Mouse (Mus musculus) right cerebral cortex, postnatal 36 days (tissue): Measurements from ENCODE around the gene Zbtb18.

Experiments
- DNase-seq, 2 experiments: peaks; one replicate each; pipeline ENCODE4 v3.0.0; 2022; ENCODE audit warnings: low spot score in 2 of 2, mixed read lengths in 1 of 2

The Zbtb18 gene

DNA sequence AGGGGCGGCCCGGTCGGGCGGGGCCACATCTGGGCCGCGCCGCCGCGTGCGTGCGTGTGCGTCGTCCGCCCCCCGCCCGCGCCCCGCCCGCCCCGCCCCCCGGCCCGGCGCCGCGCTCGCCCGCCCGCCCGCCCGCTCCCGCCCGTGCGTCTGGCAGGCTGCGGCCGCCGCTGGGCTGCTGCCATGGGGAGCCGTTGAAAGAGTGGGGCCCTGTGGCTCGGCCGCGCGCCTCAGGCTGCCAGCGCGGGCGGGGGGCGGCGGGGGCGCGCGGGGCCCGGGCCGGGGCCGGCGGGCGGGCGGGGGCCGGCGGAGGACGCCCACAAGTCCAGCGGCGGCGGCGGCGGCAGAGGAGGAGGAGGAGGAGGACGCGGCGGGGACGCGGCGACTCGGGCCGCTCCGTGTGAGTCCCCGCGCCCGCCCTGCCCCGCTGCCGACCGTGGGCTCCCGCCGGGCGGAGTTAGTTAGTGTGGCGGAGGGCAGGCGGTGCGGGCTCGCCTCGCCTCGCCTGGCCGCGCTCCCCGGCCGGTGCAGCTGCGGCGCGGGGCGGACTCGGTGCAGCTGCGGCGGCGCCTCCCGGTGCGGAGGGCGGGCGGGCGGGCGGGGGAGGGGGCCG lies at the start of gene Zbtb18:
Gene Zbtb18 (plus strand): TSS at position 156 of the 613 bp plus-strand sequence.
- no peak for DNase-seq

DNA sequence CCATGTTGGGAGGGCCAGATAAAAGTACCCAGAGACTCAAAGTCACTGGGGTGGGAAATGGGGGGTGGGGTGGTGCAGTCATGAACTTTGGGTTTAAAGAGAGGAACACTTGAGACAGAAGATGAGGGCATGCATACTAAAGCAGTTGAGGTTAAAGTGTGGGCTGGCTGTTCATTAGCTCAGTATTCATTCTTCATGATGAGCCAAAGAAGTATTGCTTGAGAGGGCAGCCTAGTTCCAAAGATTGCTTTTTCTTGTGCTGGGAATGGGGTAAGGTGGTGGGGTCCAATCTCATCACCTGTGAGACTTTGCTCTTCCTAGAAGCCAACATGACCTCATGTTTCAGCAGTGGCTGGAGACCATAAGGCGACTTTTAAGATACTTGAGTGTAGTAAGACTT lies 44.7 kb upstream of the Zbtb18 start:
- DNase-seq, result no peak

DNA sequence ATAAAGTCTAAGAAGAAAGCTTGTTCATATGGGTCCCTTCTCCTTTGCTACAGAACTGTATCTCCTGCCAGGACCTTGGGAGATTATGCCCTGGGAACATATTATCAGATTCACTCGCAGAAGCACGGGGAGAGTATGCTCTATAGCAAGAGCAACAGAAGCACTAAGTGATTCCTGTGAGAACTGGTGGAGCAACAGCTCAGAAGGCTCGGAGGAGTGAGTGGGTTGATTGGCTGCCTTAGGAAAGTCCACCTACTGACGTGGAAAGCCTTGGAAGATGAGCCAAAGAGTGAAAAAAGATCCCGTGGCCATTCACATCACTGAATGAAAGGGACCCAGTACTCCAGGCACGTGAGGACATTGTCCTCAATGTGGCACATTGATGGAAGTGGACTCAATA lies 37.0 kb upstream of the Zbtb18 start:
- DNase-seq, result peak; percentile 36 to 64

DNA sequence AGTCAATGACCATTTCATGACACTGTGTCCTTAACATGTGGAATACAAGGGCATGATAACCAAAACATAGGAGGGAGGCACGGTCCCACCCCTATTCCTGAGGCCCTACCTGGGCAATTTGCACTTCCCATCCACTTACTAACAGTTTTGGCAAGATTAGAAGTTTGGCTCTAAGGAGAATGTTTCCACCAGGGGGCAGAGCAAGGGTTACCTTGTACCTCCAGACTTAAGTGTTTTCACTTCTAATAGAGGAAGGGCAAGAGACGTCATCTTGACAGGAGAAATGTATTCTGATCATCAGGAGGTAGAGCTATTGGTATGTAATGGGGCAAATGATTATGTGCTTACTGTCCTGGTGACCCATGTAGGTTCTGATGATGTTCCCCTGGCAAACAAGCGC lies 33.5 kb upstream of the Zbtb18 start:
- DNase-seq, result no peak

DNA sequence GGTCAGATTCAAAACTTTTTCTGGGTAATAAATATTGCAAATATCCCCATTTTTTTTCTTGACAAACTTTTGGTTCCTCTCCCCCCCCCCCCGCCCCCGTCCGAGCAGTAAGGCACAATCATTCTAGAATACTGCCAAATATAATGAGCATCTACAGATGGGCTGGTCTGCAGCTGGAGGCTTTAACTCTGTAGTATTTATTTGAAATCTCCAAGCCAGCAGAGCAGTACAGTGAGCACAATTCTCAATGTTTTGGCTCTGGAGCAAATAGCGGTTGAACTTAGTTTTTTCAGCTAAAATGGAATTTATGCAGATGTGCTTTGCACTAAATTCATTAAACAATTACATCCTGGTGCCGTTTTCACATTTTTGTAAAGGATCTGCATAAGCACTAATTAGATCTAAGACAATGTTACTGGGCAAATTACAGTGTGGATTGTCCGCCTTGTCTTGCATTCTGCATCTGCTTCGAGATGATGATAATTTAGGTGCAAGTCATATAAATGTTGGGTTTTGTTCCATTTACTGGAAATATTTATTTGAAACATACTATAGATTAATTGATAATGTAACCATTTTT lies 31.3 kb upstream of the Zbtb18 start:
- DNase-seq, result no peak

DNA sequence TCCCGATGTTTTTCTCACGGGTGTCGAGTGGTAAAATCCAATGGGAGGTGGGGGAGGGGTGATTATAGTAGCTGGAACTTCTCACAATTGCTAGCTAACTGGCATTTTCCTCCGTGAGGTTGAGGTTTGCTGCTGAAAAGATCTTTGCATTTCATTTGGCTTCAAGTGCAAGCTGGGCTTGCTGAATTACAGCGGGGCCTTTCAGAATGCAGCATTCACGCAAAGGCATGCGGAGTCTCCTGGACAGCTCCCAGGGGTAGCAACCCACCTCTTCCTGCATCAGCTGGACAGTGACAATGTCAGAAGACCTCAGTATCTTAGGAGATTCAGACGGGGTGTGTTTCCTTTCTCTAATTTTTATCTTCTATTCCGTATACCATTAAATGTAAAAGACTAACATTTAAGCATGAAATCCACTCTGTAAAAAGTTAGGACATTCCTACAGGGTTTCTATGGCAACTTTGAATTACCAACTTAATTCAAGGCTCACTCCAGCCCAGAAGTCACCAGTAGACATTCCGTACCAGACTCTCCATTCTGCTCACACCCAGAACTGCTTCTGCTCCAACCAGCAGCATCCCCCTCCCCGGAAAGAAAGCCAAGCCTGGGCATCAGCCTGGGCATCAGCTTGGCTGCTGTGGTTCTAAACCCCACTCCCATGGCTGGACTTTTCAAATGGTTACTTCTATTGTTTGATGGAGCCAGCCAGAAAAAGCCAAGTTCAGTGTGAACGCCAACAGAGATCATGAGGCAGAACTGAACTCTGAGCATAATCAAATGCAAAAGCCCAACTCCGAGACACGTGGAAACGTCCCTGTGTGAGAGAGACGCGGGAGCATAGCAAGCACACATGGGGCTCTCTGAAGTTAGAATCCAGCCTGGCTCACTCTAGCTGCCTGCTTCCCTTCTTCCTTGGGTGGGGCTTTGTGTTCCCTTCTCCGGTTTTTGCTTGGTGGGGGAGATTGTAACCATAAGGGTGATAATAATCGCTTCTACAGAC lies 30.5 kb upstream of the Zbtb18 start:
- DNase-seq, result no peak

DNA sequence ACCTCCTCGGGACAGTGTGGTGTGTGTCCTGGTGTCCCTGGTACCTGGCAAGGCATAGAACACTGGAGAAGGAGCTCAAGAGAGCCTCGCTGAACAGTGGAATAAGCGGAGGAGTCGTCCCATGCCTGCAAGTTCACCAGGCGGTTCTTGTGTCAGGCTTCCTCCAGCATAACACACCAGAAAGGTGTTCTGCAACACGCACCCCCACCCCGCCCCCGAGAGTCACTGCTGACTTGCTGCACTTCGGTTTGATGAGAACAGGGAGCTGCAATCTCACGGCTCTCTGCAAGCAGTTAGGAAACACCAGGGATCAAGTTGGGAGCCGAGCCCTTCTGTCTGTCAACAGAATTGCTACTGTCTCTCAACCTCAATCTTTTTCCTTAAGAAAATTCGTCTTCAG lies 22.8 kb upstream of the Zbtb18 start:
- DNase-seq, result no peak

DNA sequence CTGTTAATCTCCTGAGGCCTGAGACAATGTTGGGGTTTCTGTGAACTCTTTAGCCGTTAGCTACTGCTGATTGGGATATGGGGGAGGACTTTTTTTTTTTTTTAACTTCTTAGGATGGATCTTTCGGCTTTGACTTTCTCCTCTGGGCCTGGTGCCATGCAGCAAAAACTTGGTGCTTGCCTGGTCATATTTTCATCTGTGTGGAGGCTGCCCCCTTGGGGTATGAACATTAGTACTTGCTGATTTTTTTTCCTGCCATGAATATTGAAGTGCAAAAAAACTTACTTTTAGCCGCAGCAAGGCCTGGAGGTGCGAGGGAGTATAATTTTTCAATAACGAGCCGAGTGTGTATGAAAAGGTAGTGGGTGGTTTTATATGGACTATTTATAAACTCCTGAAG lies 22.0 kb upstream of the Zbtb18 start:
- DNase-seq, result peak in 1 of 2 experiments; percentile 13

DNA sequence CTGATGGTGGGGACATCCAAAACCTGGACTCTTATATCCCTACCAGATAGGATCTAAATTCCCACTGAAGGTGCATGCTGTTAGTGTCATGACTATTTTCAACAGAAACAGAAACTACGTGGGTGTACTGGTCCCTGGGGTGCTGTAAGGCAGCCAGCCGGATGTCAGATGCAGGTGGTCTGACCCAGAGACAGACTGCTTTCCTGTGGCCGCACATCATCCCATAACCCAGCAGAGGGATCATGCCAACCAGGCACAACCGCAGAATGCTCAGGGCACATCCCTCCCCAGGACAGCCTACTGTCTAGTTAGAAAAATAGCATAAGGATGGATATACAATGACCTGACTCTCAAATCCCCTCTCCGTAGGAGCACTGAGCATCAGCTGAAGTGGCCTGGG lies 14.3 kb upstream of the Zbtb18 start:
- no peak for DNase-seq

DNA sequence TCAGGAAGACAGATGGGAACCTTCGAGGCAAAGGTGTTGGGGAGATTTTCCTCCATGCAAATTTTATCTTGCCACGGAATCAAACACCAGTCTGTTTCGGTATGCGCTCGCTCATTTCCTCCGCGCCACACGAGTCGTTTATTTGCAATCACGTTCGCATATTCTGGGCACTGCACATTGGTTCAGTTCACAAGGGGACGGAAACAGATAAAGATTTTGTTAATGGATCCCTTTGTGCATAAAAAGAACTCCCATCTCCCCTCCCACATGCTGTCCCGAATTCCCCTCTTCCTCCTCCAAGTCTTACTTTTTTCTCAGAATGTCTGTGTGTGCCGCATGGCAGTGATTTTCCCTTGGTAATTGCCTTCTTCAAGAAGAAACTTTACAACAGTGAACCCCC lies 13.8 kb upstream of the Zbtb18 start:
- no peak for DNase-seq

DNA sequence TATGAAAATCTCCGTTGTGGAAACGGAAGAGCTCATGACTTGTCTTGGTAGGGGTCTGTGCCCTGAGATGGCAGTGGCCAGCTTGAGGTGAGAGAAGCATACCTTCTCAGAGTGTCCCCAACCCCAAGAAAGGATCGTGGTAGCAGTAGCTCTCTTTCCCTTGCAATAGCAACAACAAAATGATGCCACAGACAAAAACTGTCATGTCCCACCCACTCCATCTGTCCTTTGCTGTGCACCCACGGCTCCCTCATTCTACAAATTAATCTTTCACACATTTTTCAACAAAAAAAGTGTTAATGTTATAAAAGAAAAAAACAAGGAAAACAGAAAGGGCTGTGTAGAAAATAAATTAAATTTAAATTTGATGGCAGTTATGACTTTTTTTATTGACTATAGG lies 13.1 kb upstream of the Zbtb18 start:
- no peak for DNase-seq

DNA sequence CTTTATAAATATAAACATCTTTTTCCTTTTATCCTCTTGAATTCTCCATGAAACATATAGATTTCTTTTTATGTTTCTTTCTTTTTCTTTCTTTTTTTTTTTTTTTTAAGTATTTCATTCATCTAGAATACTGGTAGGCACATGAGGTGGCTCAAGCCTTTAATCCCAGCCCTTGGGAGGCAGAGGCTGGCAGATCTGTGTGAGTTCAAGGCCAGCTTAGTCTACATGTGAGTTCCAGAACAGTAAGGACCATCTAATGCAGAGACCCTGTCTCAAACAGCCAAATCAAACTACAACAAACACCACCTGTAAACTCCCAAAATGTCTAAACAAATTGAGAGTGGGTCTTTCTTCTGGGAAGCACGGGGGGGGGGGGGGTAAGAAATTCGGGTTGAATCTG lies 1.7 kb upstream of the Zbtb18 start:
- DNase-seq, result no peak

DNA sequence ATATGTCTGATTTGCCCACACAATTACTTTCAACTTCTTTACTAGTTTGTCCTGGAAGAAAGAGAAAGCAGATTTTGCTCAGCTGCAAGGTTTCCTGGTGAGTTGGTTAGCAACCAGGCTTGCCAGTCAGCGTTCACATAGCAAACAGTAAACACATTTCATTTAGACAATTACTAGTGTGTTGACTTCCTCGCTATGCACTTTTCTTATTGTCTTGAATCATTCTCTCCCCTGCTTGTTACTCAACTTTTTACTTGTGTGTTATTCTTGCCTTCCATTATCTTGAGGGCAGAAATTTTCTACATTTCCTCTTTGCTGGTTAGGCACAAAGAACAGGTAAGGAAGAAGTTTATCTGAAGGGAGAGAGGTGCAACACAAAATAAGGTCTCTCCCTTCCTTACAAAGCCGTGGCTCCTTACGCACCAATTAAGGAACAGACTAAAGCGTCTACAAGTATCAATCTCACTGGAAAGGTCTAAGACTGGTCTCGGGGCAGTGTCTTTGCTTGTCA lies 1.1 kb upstream of the Zbtb18 start:
- no peak for DNase-seq

DNA sequence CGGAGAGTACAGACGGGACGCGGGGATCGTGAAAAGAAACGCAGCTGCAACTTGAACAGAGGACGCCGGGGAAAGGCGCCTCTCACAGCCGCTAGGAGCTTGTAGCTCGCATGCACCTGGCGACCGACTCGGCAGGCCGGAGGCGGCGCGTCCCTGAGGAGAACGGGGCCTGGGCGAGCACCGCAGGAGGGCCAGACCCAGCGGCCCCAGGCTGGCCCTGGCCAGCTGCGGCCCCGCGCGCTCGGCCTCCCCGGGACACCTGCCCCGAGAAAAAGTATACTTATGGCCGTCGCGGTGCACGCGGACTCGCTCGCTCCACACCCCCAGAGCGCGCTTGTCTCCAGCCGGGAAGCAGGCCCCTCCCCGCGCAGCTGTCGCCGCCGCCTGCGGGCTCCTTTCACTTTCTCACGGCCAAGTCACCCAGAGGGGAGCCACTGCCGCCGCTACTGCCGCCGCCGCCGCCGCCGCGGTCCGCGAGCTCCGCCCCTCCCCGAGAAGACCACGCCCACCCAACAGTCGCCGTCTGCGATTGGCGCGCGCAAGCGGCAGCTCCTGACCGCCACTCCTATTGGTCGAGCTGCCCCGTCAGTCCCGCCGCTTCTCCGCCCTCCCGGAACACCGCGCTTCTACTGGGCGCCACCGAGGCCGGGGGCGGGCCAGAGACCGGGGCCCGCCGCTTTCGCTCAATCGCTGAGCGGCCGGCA lies 507 bp upstream of the Zbtb18 start:
- peak; percentile 95 to 96 for DNase-seq

DNA sequence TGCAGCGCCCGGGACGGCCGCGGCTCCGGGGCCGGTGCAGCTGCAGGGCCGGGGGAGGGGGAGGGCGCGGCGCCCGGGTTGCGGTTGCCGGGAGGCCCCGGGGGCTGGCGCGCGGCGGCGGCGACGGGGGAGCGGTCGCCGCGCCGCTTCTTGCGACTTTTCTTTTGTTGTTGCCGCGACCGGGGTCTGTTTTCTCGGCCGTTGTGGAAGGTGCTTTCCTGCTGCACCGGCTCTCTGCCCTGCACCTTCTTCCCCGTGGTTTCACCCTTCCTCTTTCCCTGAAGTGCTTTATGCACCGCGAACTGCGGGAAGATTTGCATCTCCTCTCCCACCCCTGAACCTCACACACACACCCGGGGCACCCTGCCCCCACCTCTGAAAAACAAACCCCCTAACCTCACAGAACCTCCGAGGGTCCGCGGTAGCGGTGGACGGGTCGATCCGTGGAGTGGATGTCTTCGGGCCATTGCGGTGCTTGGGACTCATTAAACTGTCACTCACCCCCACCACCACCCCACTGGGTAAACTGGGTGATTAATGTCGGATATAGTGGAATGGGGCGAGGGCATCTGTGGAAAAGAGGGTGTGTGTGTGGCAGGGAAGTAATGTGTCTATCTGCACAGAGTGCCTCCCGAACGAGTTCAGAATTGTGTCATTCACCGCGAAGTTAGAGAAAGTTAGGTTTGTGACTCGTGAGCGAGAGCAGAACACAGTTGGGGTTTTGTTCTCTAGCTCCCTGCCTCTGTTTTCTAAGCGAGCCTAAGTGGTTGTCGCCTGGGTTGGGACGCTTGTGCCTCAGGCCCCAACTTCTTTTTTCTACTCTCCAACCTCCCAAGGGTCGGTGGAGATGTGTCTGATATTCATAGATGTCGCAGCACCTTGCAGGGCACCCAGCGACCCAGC lies 921 bp downstream of the Zbtb18 start:
- DNase-seq, result no peak

DNA sequence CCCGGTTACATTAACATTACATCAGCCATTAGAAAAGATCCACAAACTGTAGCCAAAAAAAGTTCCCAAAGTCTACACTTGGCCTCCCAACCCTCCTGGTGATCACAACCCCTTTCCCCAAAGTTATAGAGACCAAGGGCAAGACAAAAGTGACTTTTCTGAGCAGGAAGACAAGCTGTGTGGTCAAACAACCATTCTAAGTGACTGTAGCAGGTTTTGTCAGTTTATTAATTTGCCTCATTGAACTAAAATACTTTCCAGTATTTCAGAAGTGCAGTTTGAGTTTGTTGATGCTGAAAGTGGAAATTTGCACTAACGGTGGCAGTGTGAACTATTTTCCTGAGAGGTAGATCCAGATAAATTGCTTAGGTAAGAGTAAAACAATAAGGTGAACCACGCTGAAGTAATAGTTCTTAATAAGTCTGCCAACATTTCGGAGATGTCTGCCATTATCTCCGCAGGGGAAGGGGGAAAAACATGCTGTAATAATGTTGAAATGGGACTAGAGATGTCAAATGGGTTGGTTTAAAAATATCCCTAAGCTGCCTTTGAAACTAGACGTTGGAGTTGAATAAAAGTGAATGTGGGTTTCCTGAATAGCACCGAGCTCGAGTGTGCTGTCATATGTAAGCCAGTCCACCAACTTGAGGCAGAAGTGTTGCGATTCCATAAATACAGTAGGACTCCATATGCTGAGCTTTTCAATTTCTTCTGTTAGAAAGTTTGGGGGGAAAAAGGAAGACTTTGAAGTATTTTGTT lies 1.8 kb downstream of the Zbtb18 start:
- no peak for DNase-seq

DNA sequence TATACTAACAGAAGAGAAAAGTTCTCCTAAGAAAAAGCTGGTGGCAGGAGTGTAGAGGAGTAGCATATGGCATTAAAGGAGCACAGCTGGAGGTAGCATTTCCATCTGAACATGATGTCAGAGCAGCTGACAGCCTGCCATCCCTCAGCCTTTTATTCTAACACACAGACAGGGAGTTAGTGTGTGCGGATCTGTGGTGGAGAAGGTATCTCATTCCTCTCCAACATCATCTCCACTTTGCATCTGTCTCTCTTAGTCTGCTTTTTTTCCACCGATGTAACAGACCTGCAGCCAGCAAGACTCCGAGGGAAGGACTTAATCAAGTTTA lies 2.3 kb downstream of the Zbtb18 start:
- DNase-seq, result peak in 1 of 2 experiments; percentile 58

DNA sequence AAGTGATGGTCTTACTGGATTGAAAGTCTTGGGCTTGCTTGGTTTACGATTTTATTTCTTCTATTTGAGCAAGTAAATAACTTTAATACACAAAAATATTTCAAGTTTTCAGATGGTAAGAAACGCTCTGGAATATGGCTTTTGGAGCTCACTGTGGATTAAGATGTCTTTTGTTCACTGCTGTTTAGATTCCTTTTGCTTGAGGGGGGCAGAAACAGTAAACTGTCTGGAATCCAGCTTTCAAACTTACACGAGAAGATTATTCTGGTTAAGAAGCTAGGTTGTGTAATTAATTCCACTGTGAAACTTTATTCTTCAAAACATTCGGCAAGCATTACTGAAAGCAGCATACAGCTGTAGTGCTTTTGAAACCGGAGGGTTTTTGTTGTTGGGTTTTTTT lies 2.8 kb downstream of the Zbtb18 start:
- no peak for DNase-seq

DNA sequence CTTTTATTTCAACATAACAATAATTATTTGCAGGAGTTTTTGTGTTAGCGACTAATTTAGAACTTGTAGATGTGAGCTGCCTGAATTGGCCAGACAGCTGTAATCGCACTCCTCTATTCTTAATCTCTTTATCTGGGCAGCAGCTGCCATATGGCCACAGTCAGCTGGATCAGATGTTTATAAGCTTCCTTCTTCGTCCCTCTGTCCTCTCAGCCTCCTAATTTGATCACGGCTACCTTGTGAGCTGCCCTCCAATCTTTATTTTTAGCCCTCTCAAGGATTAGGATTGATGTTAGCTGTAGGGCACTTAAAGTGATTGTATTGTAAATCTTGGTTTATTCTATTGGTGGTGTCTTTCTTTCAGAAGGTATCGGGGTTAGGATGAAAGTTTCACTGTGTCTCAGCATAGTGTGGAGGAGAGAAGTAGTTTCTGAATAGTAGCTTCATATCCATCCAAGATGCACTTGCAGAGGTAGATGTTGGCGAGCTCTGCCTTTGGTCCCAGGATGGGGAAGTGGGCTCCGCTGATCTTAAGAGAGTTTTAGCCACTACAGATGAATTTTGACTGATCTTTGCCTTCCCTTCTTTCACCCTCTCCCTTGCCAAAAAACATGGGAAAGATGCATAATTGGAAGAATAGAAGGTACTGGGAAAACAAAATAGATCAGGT lies 3.4 kb downstream of the Zbtb18 start:
- no peak for DNase-seq

DNA sequence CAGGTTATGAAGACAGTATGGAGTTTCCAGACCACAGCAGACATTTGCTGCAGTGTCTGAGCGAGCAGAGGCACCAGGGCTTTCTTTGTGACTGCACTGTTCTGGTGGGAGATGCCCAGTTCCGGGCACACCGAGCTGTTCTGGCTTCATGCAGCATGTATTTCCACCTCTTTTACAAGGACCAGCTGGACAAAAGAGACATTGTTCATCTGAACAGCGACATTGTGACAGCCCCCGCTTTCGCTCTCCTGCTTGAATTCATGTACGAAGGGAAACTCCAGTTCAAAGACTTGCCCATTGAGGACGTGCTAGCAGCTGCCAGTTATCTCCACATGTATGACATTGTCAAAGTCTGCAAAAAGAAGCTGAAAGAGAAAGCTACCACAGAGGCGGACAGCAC lies 4.9 kb downstream of the Zbtb18 start:
- DNase-seq, result no peak
